Mouse (Mus musculus) C2C12 (cell line): Measurements from ENCODE around the gene Taf8. TPM values are rescaled to one million over a fixed set of nuclear protein-coding genes. Genes with fewer than 3 reads are reported as not detected.

Experiments used
- H3K27me3 ChIP-seq: one replicate; pipeline ENCODE4 v1.6.1; 2011; ENCODE audit not compliant: control insufficient read depth, insufficient read depth, insufficient read length
- H3K36me3 ChIP-seq: one replicate; pipeline ENCODE4 v1.6.1; 2011; ENCODE audit not compliant: control insufficient read depth, insufficient read depth
- H3K4me3 ChIP-seq: one replicate; pipeline ENCODE4 v1.5.1; 2011; ENCODE audit warnings: mild to moderate bottlenecking, control low read depth; ENCODE audit not compliant: poor library complexity, insufficient read depth, severe bottlenecking
- H3K79me2 ChIP-seq: one replicate; pipeline ENCODE4 v1.6.1; 2011; ENCODE audit not compliant: control insufficient read depth, insufficient read depth
- H3K79me3 ChIP-seq: one replicate; pipeline ENCODE4 v1.6.1; 2011; ENCODE audit warnings: low read depth, control low read depth
- H3ac ChIP-seq: one replicate; pipeline ENCODE3; 2011; ENCODE audit warnings: low read depth; ENCODE audit not compliant: control insufficient read depth, insufficient read length
- CEBPB ChIP-seq: IDR thresholded peaks from one replicate; pipeline ENCODE4 v1.6.1; 2011; ENCODE audit warnings: low read depth, mild to moderate bottlenecking, control low read depth, moderate library complexity
- CTCF ChIP-seq: IDR thresholded peaks from one replicate; pipeline ENCODE4 v1.5.1; 2011; ENCODE audit not compliant: control insufficient read depth, insufficient read depth, insufficient read length
- FOSL1 ChIP-seq: IDR thresholded peaks from one replicate; pipeline ENCODE4 v1.8.0; 2011; ENCODE audit warnings: mild to moderate bottlenecking, low read length; ENCODE audit not compliant: poor library complexity, insufficient read depth, severe bottlenecking
- MAX ChIP-seq: IDR thresholded peaks from one replicate; pipeline ENCODE4 v1.6.1; 2011; ENCODE audit warnings: mild to moderate bottlenecking, control low read depth
- MYOD1 ChIP-seq: IDR thresholded peaks from one replicate; pipeline ENCODE4 v1.6.1; 2011; ENCODE audit warnings: low read depth; ENCODE audit not compliant: control insufficient read depth, insufficient read length
- MYOG ChIP-seq: IDR thresholded peaks from one replicate; pipeline ENCODE4 v1.6.1; 2011; ENCODE audit not compliant: control insufficient read depth, insufficient read length; ENCODE audit errors: extremely low read depth
- USF1 ChIP-seq: IDR thresholded peaks from one replicate; pipeline ENCODE4 v1.6.1; 2011; ENCODE audit warnings: low read depth, mild to moderate bottlenecking, control low read depth, moderate library complexity
- polyA plus RNA-seq: library from polyadenylated mRNA; unstranded; fragments of >200 nt; fragmentation: generic; extraction: Trizol; gene quantifications from one replicate; pipeline ENCODE4 v1.2.1, GENCODE M21; 2012; ENCODE audit warnings: missing spikeins

Gene Taf8
- polyA plus RNA-seq, 1 experiment: 12.2 TPM

DNA sequence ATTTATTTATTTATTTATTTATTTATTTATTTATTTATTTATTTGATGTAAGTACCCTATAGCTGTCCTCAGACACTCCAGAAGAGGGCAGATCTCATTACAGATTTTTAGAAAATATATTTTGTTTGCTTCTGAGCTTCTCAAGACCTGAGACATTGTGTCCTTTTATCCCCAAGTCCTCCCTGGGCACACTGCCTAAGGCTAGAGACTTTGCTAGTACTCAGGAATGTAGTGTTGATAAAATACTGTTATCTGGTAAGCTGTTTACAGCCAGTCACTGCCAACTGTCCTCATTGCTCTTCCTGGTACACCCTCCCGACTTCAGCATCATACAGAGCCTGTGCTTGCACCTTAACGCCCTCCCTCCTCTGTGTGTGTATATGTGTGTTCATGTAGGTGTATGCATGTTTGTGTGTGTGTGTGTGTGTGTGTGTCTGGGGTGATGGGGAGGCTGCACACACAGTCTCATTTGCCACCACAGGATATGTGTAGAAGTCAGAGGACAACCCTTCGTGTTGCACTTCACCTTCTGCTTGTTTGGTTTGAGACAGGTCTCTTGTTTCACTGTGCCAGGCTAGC, 42.7 kb downstream of the Taf8 start:
- Histone ChIP-seq H3K36me3 (no peaks in the 10 kb centered on the region), H3K4me3 (no peak overlapping the region), H3ac (no peak overlapping the region), H3K79me2 (no peaks in the 10 kb centered on the region), H3K79me3 (no peaks in the 10 kb centered on the region), H3K27me3 (peaks cover 70% of the 10 kb centered on the region)
- no peak for TF ChIP-seq CEBPB
- TF ChIP-seq MYOG: no peak
- TF ChIP-seq FOSL1: no peak
- no peak for TF ChIP-seq CTCF
- TF ChIP-seq MAX: no peak
- TF ChIP-seq USF1: no peak
- no peak for TF ChIP-seq MYOD1

GRCm38 (mm10) chr17:47458936-47459335, 43.2 kb downstream of the Taf8 start:
- TF ChIP-seq MAX (no peak), CEBPB (no peak), MYOD1 (no peak), USF1 (no peak), MYOG (no peak), FOSL1 (no peak), CTCF (no peak)
- Histone ChIP-seq H3K79me2 (no peaks in the 10 kb centered on the region), H3K4me3 (no peak overlapping the region)

GRCm38 (mm10) chr17:47458310-47458709, 43.8 kb downstream of the Taf8 start:
- Histone ChIP-seq H3K4me3 (no peak overlapping the region), H3ac (no peak overlapping the region), H3K36me3 (no peaks in the 10 kb centered on the region), H3K79me3 (no peaks in the 10 kb centered on the region), H3K27me3 (peaks cover 63% of the 10 kb centered on the region), H3K79me2 (no peaks in the 10 kb centered on the region)
- TF ChIP-seq FOSL1: no peak
- TF ChIP-seq MAX: no peak
- no peak for TF ChIP-seq MYOG
- no peak for TF ChIP-seq USF1
- TF ChIP-seq MYOD1: no peak
- no peak for TF ChIP-seq CEBPB
- TF ChIP-seq CTCF: no peak

More at GRCm38 (mm10) chr17:47458936-47459335, 43.2 kb downstream of the Taf8 start:
- H3K79me3 ChIP-seq: no peaks in the 10 kb centered on the region
- no peak overlapping the region for H3ac ChIP-seq
- peaks cover 66% of the 10 kb centered on the region for H3K27me3 ChIP-seq
- H3K36me3 ChIP-seq: no peaks in the 10 kb centered on the region

- no peaks in the 10 kb centered on the region for H3K79me2 ChIP-seq
- no peaks in the 10 kb centered on the region for H3K79me3 ChIP-seq
- no peak for TF ChIP-seq MAX
- no peak for TF ChIP-seq CTCF
- no peak for TF ChIP-seq USF1
- no peak for TF ChIP-seq CEBPB
- no peak for TF ChIP-seq FOSL1
- no peak for TF ChIP-seq MYOG
- no peak for TF ChIP-seq MYOD1
These were observed 47.4 kb downstream of the Taf8 start for GRCm38 (mm10) chr17:47454675-47455074.

DNA sequence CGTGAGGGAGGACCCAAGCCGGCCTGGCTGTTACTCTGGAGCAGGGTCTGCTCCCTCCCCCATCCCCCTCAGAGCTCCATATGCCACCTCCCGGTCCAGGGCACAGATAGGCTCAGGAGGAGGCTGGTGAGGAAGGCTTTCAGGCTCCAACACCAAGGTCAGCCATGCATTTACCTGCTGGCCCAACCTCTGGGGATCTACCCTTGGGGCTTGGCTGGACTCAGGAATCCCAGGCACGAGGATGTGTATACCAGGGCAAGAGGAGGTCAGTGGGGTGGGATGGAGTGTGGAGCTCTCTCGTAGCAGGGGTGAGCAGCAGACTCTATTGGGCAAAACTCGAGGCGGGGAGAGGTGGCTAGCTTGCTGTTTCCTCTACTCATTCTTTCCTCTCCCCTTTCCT, 49.2 kb downstream of the Taf8 start:
- H3K36me3 ChIP-seq: no peaks in the 10 kb centered on the region
- TF ChIP-seq FOSL1 (no peak), CEBPB (no peak), MAX (no peak), MYOG (no peak), CTCF (no peak), MYOD1 (no peak), USF1 (no peak)
- no peaks in the 10 kb centered on the region for H3K79me2 ChIP-seq
- no peaks in the 10 kb centered on the region for H3K79me3 ChIP-seq
- H3K27me3 ChIP-seq: peaks cover 25% of the 10 kb centered on the region
- H3ac ChIP-seq: no peak overlapping the region
- no peak overlapping the region for H3K4me3 ChIP-seq

More at GRCm38 (mm10) chr17:47454675-47455074, 47.4 kb downstream of the Taf8 start:
- no peak overlapping the region for H3ac ChIP-seq
- H3K36me3 ChIP-seq: no peaks in the 10 kb centered on the region
- H3K4me3 ChIP-seq: no peak overlapping the region
- peaks cover 34% of the 10 kb centered on the region for H3K27me3 ChIP-seq

- TF ChIP-seq CEBPB (no peak), USF1 (no peak), MYOG (no peak), FOSL1 (no peak), CTCF (no peak), MAX (no peak), MYOD1 (no peak)
- Histone ChIP-seq H3K79me3 (no peaks in the 10 kb centered on the region), H3K36me3 (no peaks in the 10 kb centered on the region), H3K27me3 (peaks cover 10% of the 10 kb centered on the region), H3ac (no peak overlapping the region), H3K4me3 (no peak overlapping the region), H3K79me2 (no peaks in the 10 kb centered on the region)
These were observed 51.1 kb downstream of the Taf8 start for GRCm38 (mm10) chr17:47450880-47451565.
